8 mouse cellular contexts compared by ENCODE assay signal in the genomic region with DNA sequence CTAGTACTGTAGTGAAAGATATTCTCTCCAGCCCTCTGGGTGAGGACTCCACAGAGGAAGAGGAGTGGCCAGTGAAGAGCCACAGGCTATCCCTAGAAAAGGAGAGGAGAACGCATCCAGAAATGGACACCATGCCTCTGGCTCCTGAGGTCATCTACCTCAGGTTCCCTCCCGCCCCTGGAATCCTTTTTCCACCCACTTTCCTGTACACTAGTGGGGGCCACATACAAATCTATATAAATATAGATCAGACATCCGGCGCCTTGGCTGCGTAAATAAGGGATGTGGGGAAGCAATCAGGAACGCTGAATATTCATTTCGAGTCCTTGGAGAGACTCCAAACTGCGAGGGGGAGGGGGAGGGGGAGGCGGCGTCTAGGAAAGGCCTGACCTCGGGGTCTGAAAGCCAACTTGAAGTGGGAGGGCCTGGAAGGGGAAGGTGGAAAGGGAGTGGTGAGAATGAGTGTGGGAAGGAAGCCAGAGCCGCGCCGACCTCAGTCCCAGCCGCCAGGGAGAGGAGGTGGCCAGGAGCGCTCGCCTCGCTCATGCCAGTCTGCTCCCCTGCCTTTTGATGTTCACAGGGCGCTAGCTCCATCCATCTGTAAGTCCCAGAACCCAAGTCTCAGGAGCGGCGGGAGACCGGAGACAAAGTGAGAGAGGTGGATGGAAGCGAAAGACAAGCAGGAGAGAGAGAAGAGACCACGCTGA. TPM values are rescaled to one million over a fixed set of nuclear protein-coding genes. Genes with fewer than 3 reads are reported as not detected.
DNase-seq lines count a peak whose midpoint lies in the region; ATAC-seq lines count a peak whose summit lies in the region.

A gene (plus strand): TSS at position 441 of the 707 bp plus-strand sequence.

- no peaks in the 10 kb centered on the region for H3K36me3 ChIP-seq in hindbrain, embryonic 16.5 days (ENCODE audit: control insufficient read depth, insufficient read depth, low read length)
- no peaks in the 10 kb centered on the region for H3K36me3 ChIP-seq in midbrain, embryonic 10.5 days
- no peaks in the 10 kb centered on the region for H3K36me3 ChIP-seq in stomach, embryonic 14.5 days (ENCODE audit: control insufficient read depth, insufficient read depth, low read length)

- peak within 1 kb of the TSS; percentile 61 for H3K9ac ChIP-seq in hindbrain, embryonic 16.5 days (ENCODE audit: low read depth, low read length)
- peak within 1 kb of the TSS; percentile 52 for H3K9ac ChIP-seq in stomach, embryonic 14.5 days (replicated peaks; ENCODE audit: low read depth, low read length)

- 3% methylated on average over 22 of the region's 24 CpGs for WGBS in hindbrain, embryonic 16.5 days
- 6% methylated on average over 24 of the region's 24 CpGs for WGBS in midbrain, embryonic 10.5 days
- 3% methylated on average over 24 of the region's 24 CpGs for WGBS in stomach, embryonic 14.5 days

- peak; percentile 20 for DNase-seq in WW6 (ENCODE audit: low read depth, low spot score)
- peak; percentile 68 for DNase-seq in embryo, embryonic 10 days (ENCODE audit: low spot score)
- peak; percentile 71 for DNase-seq in gastrocnemius, postnatal 25 days
- peak; percentile 30 to 40 for DNase-seq in left cerebral cortex, postnatal 36 days (ENCODE audit: low spot score in 2 of 2)
- no peak for DNase-seq in midbrain, embryonic 10.5 days (ENCODE audit: low spot score)

- H3K27ac ChIP-seq in hindbrain, embryonic 16.5 days (ENCODE audit: low read depth, low read length) = peak within 1 kb of the TSS; percentile 21; the same call in 1 of the 2 replicates
- peak within 1 kb of the TSS; percentile 79 for H3K27ac ChIP-seq in midbrain, embryonic 10.5 days (replicated peaks)
- H3K27ac ChIP-seq in stomach, embryonic 14.5 days (ENCODE audit: low read length) = peak within 1 kb of the TSS; percentile 80

- H3K4me3 ChIP-seq in hindbrain, embryonic 16.5 days (ENCODE audit: low read length) = peak within 1 kb of the TSS; percentile 44
- H3K4me3 ChIP-seq in midbrain, embryonic 10.5 days = peak within 1 kb of the TSS; percentile 55
- peak within 1 kb of the TSS; percentile 45 for H3K4me3 ChIP-seq in stomach, embryonic 14.5 days (ENCODE audit: low read depth, low read length)

- H3K4me1 ChIP-seq in hindbrain, embryonic 16.5 days (ENCODE audit: control insufficient read depth, insufficient read depth, low read depth, low read length) = 0 out of 2 replicates have a peak, but pooled peaks cover 3% of the 10 kb centered on the region
- peaks cover 13% of the 10 kb centered on the region for H3K4me1 ChIP-seq in midbrain, embryonic 10.5 days
- H3K4me1 ChIP-seq in stomach, embryonic 14.5 days (ENCODE audit: control insufficient read depth, insufficient read depth, low read length) = peaks cover 10% of the 10 kb centered on the region; the same call in 1 of the 2 replicates

- H3K9me3 ChIP-seq in hindbrain, embryonic 16.5 days (ENCODE audit: control insufficient read depth, low read length) = no peaks in the 10 kb centered on the region
- no peaks in the 10 kb centered on the region for H3K9me3 ChIP-seq in midbrain, embryonic 10.5 days (replicated peaks)
- H3K9me3 ChIP-seq in stomach, embryonic 14.5 days (ENCODE audit: control insufficient read depth, low read depth, low read length) = no peaks in the 10 kb centered on the region

- intact Hi-C loops in left cerebral cortex, postnatal 36 days (cut with DNase I) = no loop called here

- no peaks in the 10 kb centered on the region for H3K27me3 ChIP-seq in hindbrain, embryonic 16.5 days (replicated peaks; ENCODE audit: control insufficient read depth, insufficient read depth, low read length)
- peaks cover 15% of the 10 kb centered on the region for H3K27me3 ChIP-seq in midbrain, embryonic 10.5 days (ENCODE audit: low read depth, poor library complexity, severe bottlenecking)
- H3K27me3 ChIP-seq in stomach, embryonic 14.5 days (ENCODE audit: control insufficient read depth, insufficient read depth, low read length) = no peaks in the 10 kb centered on the region

- peak within 1 kb of the TSS; percentile 77 for H3K4me2 ChIP-seq in hindbrain, embryonic 16.5 days (ENCODE audit: low read length)
- H3K4me2 ChIP-seq in stomach, embryonic 14.5 days (replicated peaks; ENCODE audit: low read depth, low read length) = peak within 1 kb of the TSS; percentile 72

- peak; percentile 85 for ATAC-seq in hindbrain, embryonic 16.5 days
- peak; percentile 68; the same call in 1 of the 2 replicates for ATAC-seq in stomach, embryonic 14.5 days (ENCODE audit: insufficient number of reproducible peaks, insufficient read depth, low FRiP score, low read depth)
- no peak for ATAC-seq in monocyte, adult 5-6 weeks (replicated peaks; ENCODE audit: insufficient number of reproducible peaks, low FRiP score, low TSS enrichment, poor library complexity, severe bottlenecking)

RNA-seq across cellular contexts. Expression of the gene that starts here (rescaled TPM):
- 10 to 100 TPM; 23.3 to 34.6 TPM for total RNA-seq in gastrocnemius, postnatal 25 days (2021)
- 18.7 and 26.7 TPM in 2 replicates for polyA plus RNA-seq in hindbrain, embryonic 16.5 days (2015; fragmentation: Nextera tagmentation; extraction: Ambion mirVana)
- 10 to 100 TPM; 10.1 to 13.0 TPM for total RNA-seq in left cerebral cortex, postnatal 36 days (2021)
- polyA plus RNA-seq in midbrain, embryonic 10.5 days (2016; fragmentation: Nextera tagmentation; extraction: Ambion mirVana) = 10.8 and 13.9 TPM in 2 replicates
- polyA plus RNA-seq in stomach, embryonic 14.5 days (2014; fragmentation: Nextera tagmentation; extraction: Ambion mirVana) = 68.9 and 72.8 TPM in 2 replicates
- not detected in 3 replicates for total RNA-seq in monocyte, adult 5-6 weeks (2017)

Comparison
In these comparisons a context has a peak if more than half of its experiments do, and no peak if none do; other contexts are left out.
1. RNA of the gene that starts here (total RNA-seq): 23.3 to 34.6 TPM in gastrocnemius, postnatal 25 days and 10.1 to 13.0 TPM in left cerebral cortex, postnatal 36 days; not detected in monocyte, adult 5-6 weeks; every median in the first group is over 10 times any median in the second.
2. H3K27ac ChIP-seq: peak in every context shown above with its lines; median percentile 80 in stomach, embryonic 14.5 days; 79 in midbrain, embryonic 10.5 days; 21 in hindbrain, embryonic 16.5 days.
3. Peak in every context shown above with its lines, with median percentiles within 50 percentile points of each other: H3K4me3 ChIP-seq.